Mouse (Mus musculus) MEL (cell line): Measurements from ENCODE around the gene Snrpb2. TPM values are rescaled to one million over a fixed set of nuclear protein-coding genes. Genes with fewer than 3 reads are reported as not detected.

Source experiments
- DNase-seq: peaks from one replicate; pipeline ENCODE4 v3.0.0; 2011; ENCODE audit warnings: low read depth, low spot score
- H3K27ac ChIP-seq: 2 replicates; pipeline ENCODE4 v1.5.1; 2012; ENCODE audit warnings: low read depth, mild to moderate bottlenecking, control low read depth, low read length, moderate library complexity; ENCODE audit not compliant: control insufficient read depth
- H3K27me3 ChIP-seq, 2 experiments: fragments of 150-350 bp in 1 of 2; sonication (generic) in 1 of 2; 2 replicates each; pipeline ENCODE4 v1.6.1; 2012; ENCODE audit warnings: low read length in 2 of 2, mild to moderate bottlenecking in 2 of 2, improper control_type of control experiment in 1 of 2, moderate library complexity in 1 of 2; ENCODE audit not compliant: insufficient read depth in 2 of 2, control insufficient read depth in 1 of 2
- H3K36me3 ChIP-seq, 2 experiments: 2 replicates each; pipeline ENCODE4 v1.6.1; 2012 to 2014; ENCODE audit warnings: low read length in 2 of 2, improper control_type of control experiment in 1 of 2, inconsistent platforms in 1 of 2, mild to moderate bottlenecking in 1 of 2; ENCODE audit not compliant: insufficient read depth in 2 of 2, control insufficient read depth in 1 of 2
- H3K4me1 ChIP-seq, 2 experiments: fragments of 150-350 bp in 1 of 2; sonication (generic) in 1 of 2; 2 replicates each; pipeline ENCODE4 v1.6.1; 2012; ENCODE audit warnings: low read length in 2 of 2, improper control_type of control experiment in 1 of 2, mild to moderate bottlenecking in 1 of 2; ENCODE audit not compliant: insufficient read depth in 2 of 2, control insufficient read depth in 1 of 2
- H3K4me3 ChIP-seq, 2 experiments: fragments of 150-350 bp in 1 of 2; sonication (generic) in 1 of 2; 2 replicates each; pipeline ENCODE4 v1.5.1; 2012; ENCODE audit warnings: low read depth in 2 of 2, low read length in 2 of 2, mild to moderate bottlenecking in 2 of 2, moderate library complexity in 2 of 2, control low read depth in 1 of 2, improper control_type of control experiment in 1 of 2; ENCODE audit not compliant: control insufficient read depth in 1 of 2, insufficient read depth in 1 of 2
- H3K79me2 ChIP-seq: 2 replicates; pipeline ENCODE4 v1.6.1; 2012; ENCODE audit warnings: mild to moderate bottlenecking, low read length, moderate library complexity; ENCODE audit not compliant: control insufficient read depth, poor library complexity, insufficient read depth
- H3K9ac ChIP-seq: 2 replicates; pipeline ENCODE4 v1.6.1; 2012; ENCODE audit warnings: low read depth, mild to moderate bottlenecking, control low read depth, low read length, moderate library complexity; ENCODE audit not compliant: control insufficient read depth, poor library complexity, severe bottlenecking
- H3K9me3 ChIP-seq: fragments of 150-350 bp; sonication (generic); replicated peaks from 2 replicates; pipeline ENCODE4 v1.6.1; 2012; ENCODE audit warnings: mild to moderate bottlenecking, low read length, improper control_type of control experiment, moderate library complexity; ENCODE audit not compliant: insufficient read depth
- E2F4 ChIP-seq: IDR thresholded peaks from 2 replicates; pipeline ENCODE4 v1.6.1; 2011; ENCODE audit warnings: low read depth, low read length, improper control_type of control experiment, borderline replicate concordance
- ELF1 ChIP-seq: IDR thresholded peaks from 2 replicates; pipeline ENCODE4 v1.6.1; 2014; ENCODE audit warnings: low read depth, mild to moderate bottlenecking, inconsistent platforms, low read length, improper control_type of control experiment, moderate library complexity
- GABPA ChIP-seq: IDR thresholded peaks from 2 replicates; pipeline ENCODE4 v1.6.1; 2012; ENCODE audit warnings: low read depth, mild to moderate bottlenecking, inconsistent platforms, low read length, improper control_type of control experiment, moderate library complexity
- HCFC1 ChIP-seq: IDR thresholded peaks from 2 replicates; pipeline ENCODE4 v1.6.1; 2012; ENCODE audit warnings: low read depth, mild to moderate bottlenecking, inconsistent platforms, low read length, improper control_type of control experiment, moderate library complexity
- JUND ChIP-seq: IDR thresholded peaks from 2 replicates; pipeline ENCODE4 v1.6.1; 2011; ENCODE audit warnings: low read depth, mild to moderate bottlenecking, improper control_type of control experiment, low read length
- MAX ChIP-seq: IDR thresholded peaks from 2 replicates; pipeline ENCODE4 v1.6.1; 2011; ENCODE audit warnings: low read length, improper control_type of control experiment
- MEF2A ChIP-seq: IDR thresholded peaks from 2 replicates; pipeline ENCODE4 v1.6.1; 2014; ENCODE audit warnings: low read depth, mild to moderate bottlenecking, inconsistent platforms, low read length, improper control_type of control experiment; ENCODE audit not compliant: poor library complexity, insufficient replicate concordance, severe bottlenecking; ENCODE audit errors: extremely low read depth
- MXI1 ChIP-seq: IDR thresholded peaks from 2 replicates; pipeline ENCODE4 v1.6.1; 2011; ENCODE audit warnings: mild to moderate bottlenecking, low read depth, low read length, improper control_type of control experiment
- MYB ChIP-seq: IDR thresholded peaks from 2 replicates; pipeline ENCODE4 v1.6.1; 2011; ENCODE audit warnings: mild to moderate bottlenecking, low read depth, low read length, improper control_type of control experiment
- POLR2A ChIP-seq, 2 experiments: IDR thresholded peaks; 2 replicates each; pipeline ENCODE4 v1.6.1; 2011 to 2012; ENCODE audit warnings: low read length in 2 of 2, mild to moderate bottlenecking in 2 of 2, control low read depth in 1 of 2, improper control_type of control experiment in 1 of 2, low read depth in 1 of 2, moderate library complexity in 1 of 2; ENCODE audit not compliant: control insufficient read depth in 1 of 2, insufficient read depth in 1 of 2, poor library complexity in 1 of 2
- POLR2AphosphoS5 ChIP-seq: IDR thresholded peaks from 2 replicates; pipeline ENCODE4 v1.6.1; 2012; ENCODE audit warnings: low read depth, borderline replicate concordance, mild to moderate bottlenecking, inconsistent platforms, low read length, moderate library complexity, mixed read lengths
- RCOR1 ChIP-seq: IDR thresholded peaks from 2 replicates; pipeline ENCODE4 v1.6.1; 2012; ENCODE audit warnings: low read depth, mild to moderate bottlenecking, inconsistent platforms, low read length, improper control_type of control experiment
- TAL1 ChIP-seq: IDR thresholded peaks from 2 replicates; pipeline ENCODE4 v1.6.1; 2012; ENCODE audit warnings: mild to moderate bottlenecking, inconsistent platforms, low read length, moderate library complexity, mixed read lengths
- TBP ChIP-seq: IDR thresholded peaks from 2 replicates; pipeline ENCODE4 v1.8.0; 2011; ENCODE audit warnings: low read depth, low read length, improper control_type of control experiment
- TCF12 ChIP-seq: IDR thresholded peaks from 2 replicates; pipeline ENCODE4 v1.6.1; 2014; ENCODE audit warnings: low read depth, mild to moderate bottlenecking, inconsistent platforms, low read length, improper control_type of control experiment, moderate library complexity
- UBTF ChIP-seq: IDR thresholded peaks from 2 replicates; pipeline ENCODE4 v1.6.1; 2012; ENCODE audit warnings: low read depth, mild to moderate bottlenecking, inconsistent platforms, low read length, improper control_type of control experiment, moderate library complexity, borderline replicate concordance; ENCODE audit not compliant: insufficient read depth
- USF1 ChIP-seq: IDR thresholded peaks from 2 replicates; pipeline ENCODE4 v1.6.1; 2014; ENCODE audit warnings: low read depth, mild to moderate bottlenecking, inconsistent platforms, low read length, improper control_type of control experiment, moderate library complexity
- ZC3H11A ChIP-seq: IDR thresholded peaks from 2 replicates; pipeline ENCODE4 v1.6.1; 2012; ENCODE audit warnings: low read depth, mild to moderate bottlenecking, inconsistent platforms, low read length, improper control_type of control experiment
- ZKSCAN1 ChIP-seq: IDR thresholded peaks from 2 replicates; pipeline ENCODE4 v1.6.1; 2012; ENCODE audit warnings: low read depth, mild to moderate bottlenecking, inconsistent platforms, low read length, improper control_type of control experiment, moderate library complexity
- ZNF384 ChIP-seq: IDR thresholded peaks from 2 replicates; pipeline ENCODE4 v1.6.1; 2012; ENCODE audit warnings: low read depth, mild to moderate bottlenecking, inconsistent platforms, low read length, improper control_type of control experiment
- polyA plus RNA-seq, 2 experiments: library from polyadenylated mRNA; stranded (reverse) in 1 of 2; unstranded in 1 of 2; fragments of >175 nt in 1 of 2; fragments of >200 nt in 1 of 2; gene quantifications; 2 replicates each; pipeline versions ENCODE4 v1.2.1 to v1.2.4; 2012; ENCODE audit warnings: low replicate concordance in 2 of 2, low read depth in 1 of 2; ENCODE audit not compliant: insufficient read length in 2 of 2, insufficient read depth in 1 of 2, missing spikeins in 1 of 2
- total RNA-seq: library from RNA; depleted of rRNA; stranded (reverse); fragments of 300-350 nt; gene quantifications from 2 replicates; pipeline ENCODE4 v1.2.3, GENCODE M21; 2012

Snrpb2 gene
- total and polyA plus RNA-seq, 3 experiments = 58.4 to 60.5 TPM; not detected in 1

DNA sequence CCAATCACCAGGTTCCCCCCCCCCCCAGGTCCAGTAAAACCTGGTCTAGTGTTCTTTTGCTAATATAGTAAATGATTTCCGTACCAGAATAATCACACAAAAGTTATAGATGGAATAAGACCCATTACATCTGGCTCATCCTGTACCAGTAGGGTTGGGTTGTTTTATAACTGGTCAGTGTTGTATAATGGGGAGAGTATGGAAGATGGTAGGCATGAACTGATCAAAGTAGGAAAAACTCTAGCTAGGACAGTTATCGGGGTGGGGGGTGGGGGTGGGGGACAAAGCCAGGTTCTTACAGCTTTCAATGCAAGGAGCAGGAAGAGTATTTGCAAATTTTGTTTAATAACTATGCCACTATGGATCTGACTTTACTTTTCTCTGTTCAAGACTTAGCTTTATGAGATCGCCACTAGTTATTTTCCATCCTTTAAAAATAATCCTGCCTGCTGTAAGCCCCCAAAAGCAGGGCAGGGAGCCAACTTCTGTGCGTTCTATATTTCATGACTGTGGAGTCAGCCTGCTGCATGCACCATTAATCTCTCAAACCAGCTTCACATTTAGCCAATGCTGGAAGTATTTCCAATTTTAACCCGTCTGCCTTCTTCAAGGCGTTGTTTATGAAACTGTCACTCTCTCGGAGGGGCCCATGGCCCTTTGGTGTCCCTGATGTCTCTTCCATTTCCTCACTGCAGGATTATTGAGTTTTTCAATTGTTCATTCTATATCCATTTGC is 28.3 kb upstream of the Snrpb2 start:
- H3K4me3 ChIP-seq = no peak overlapping the region
- no peaks in the 10 kb centered on the region for H3K79me2 ChIP-seq
- no peaks in the 10 kb centered on the region for H3K36me3 ChIP-seq
- H3K27ac ChIP-seq = no peak overlapping the region
- H3K9ac ChIP-seq = no peak overlapping the region
- H3K27me3 ChIP-seq = no peaks in the 10 kb centered on the region
- no peaks in the 10 kb centered on the region for H3K9me3 ChIP-seq
- no peak for TF ChIP-seq TBP
- no peak for TF ChIP-seq E2F4
- TF ChIP-seq MXI1 = no peak
- no peak for TF ChIP-seq POLR2AphosphoS5
- no peak for TF ChIP-seq GABPA
- TF ChIP-seq ZKSCAN1 = no peak
- TF ChIP-seq ELF1 = no peak
- TF ChIP-seq HCFC1 = no peak
- TF ChIP-seq TAL1 = no peak
- no peak for TF ChIP-seq UBTF
- TF ChIP-seq JUND = no peak
- no peak for TF ChIP-seq TCF12
- TF ChIP-seq ZC3H11A = no peak
- no peak for TF ChIP-seq MEF2A
- TF ChIP-seq, all 39 proteins: peak for 0
- no peak for DNase-seq
- H3K4me1 ChIP-seq = no peaks in the 10 kb centered on the region

DNA sequence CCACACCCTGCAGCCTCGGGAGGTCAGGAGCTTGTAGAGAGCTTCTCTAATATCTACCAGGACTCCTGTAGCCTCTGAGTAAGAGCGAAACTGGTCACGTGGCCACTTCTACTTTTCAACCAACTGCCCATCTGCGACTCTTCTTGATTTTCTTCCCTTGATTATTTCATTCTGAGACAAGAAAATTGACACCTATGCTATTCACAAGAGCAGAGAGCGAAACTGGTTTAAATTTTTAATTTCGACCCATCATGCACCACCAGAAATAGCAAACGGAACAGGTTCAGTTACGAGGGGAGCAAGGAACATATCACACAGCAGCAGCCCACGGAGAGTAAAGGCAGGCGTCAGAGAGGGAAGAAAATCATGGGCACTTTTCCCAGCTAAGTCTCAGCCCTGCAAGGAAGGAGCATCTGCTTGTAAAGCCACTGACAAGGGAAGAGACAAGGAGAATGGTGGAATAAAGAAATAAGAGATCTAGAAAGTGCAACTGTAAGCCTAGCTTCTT is 27.7 kb upstream of the Snrpb2 start:
- TF ChIP-seq MYB = no peak
- TF ChIP-seq RCOR1 = no peak
- TF ChIP-seq E2F4 = no peak
- TF ChIP-seq USF1 = 0 out of 2 replicates have a peak, but pooled peaks have one; percentile 15
- no peak for TF ChIP-seq GABPA
- no peak for TF ChIP-seq ZNF384
- no peak for TF ChIP-seq POLR2A (IDR thresholded peaks at IDR 0.05; ENCODE audit: control insufficient read depth in 1 of 2, insufficient read depth in 1 of 2, low read depth in 1 of 2, low read length in 2 of 2, poor library complexity in 1 of 2)
- no peak for TF ChIP-seq MAX
- Histone ChIP-seq H3K9me3 (no peaks in the 10 kb centered on the region), H3K4me3 (no peak overlapping the region), H3K27ac (no peak overlapping the region), H3K9ac (no peak overlapping the region), H3K27me3 (no peaks in the 10 kb centered on the region), H3K4me1 (no peaks in the 10 kb centered on the region), H3K79me2 (no peaks in the 10 kb centered on the region), H3K36me3 (no peaks in the 10 kb centered on the region)
- DNase-seq = no peak
